25 mouse cellular contexts compared by ENCODE assay signal in genomic region chr3:30831848-30832606, GRCm38 (mm10). TPM values are rescaled to one million over a fixed set of nuclear protein-coding genes. Genes with fewer than 3 reads are reported as not detected.
A peak's percentile ranks its signal among the peaks of the same experiment; 100 is the strongest.
DNase-seq lines count a peak whose midpoint lies in the region; TF ChIP-seq lines count a peak whose summit lies in the region.
"Had no signal": no experiment of that assay in that cellular context is flagged by ENCODE, and none has a peak within 500 bp of the region (broad histone marks: within the 10 kb centered on the region; RNA-seq: fewer than 3 reads in every experiment).

No protein-coding gene starts in this region.

- no peaks in the 10 kb centered on the region for H3K27me3 ChIP-seq in myocyte (ENCODE audit: control insufficient read depth, insufficient read depth, insufficient read length)
- H3K27me3 ChIP-seq: embryonic facial prominence, embryonic 15.5 days; forebrain, embryonic 15.5 days; hindbrain, embryonic 12.5 days; kidney, embryonic 15.5 days; limb, embryonic 13.5 days; midbrain, embryonic 12.5 days; neural tube, embryonic 12.5 days had no signal

- 0 out of 2 replicates have a peak, but pooled peaks cover 3% of the 10 kb centered on the region for H3K4me1 ChIP-seq in lung, adult 2 months (ENCODE audit: control insufficient read depth, insufficient read depth, low read length)
- no peaks in the 10 kb centered on the region; the same call in 1 of the 2 replicates for H3K4me1 ChIP-seq in bone marrow, adult 2 months (ENCODE audit: control insufficient read depth, insufficient read depth, low read length)
- H3K4me1 ChIP-seq: embryonic facial prominence, embryonic 15.5 days; forebrain, embryonic 15.5 days; hindbrain, embryonic 12.5 days; kidney, embryonic 15.5 days; limb, embryonic 13.5 days; midbrain, embryonic 12.5 days; neural tube, embryonic 12.5 days had no signal

- no peak overlapping the region for H3K4me3 ChIP-seq in lung, adult 2 months (replicated peaks; ENCODE audit: extremely low read depth, low read depth, low read length)
- H3K4me3 ChIP-seq in bone marrow, adult 2 months (replicated peaks; ENCODE audit: control insufficient read depth, low read depth, low read length): no peak overlapping the region
- H3K4me3 ChIP-seq in myocyte: no peak overlapping the region
- H3K4me3 ChIP-seq: embryonic facial prominence, embryonic 15.5 days; forebrain, embryonic 15.5 days; heart, adult 2 months; hindbrain, embryonic 12.5 days; kidney, embryonic 15.5 days; limb, embryonic 13.5 days; midbrain, embryonic 12.5 days; neural tube, embryonic 12.5 days had no signal

- no peak overlapping the region for H3ac ChIP-seq in myocyte (ENCODE audit: control insufficient read depth, insufficient read length)

- 72% methylated on average over 15 of the region's 15 CpGs for WGBS in lung, adult 2 months
- whole genome bisulfite sequencing in bone marrow, adult 2 months: 44% methylated on average over 15 of the region's 15 CpGs

- peak; percentile 46 for DNase-seq in adrenal gland, postnatal 14 days
- no peak for DNase-seq in adrenal gland, postnatal 4 days (ENCODE audit: low spot score in 2 of 2)
- DNase-seq in lung, postnatal 36 days: peak; percentile 26
- DNase-seq in lung, adult 2 months: no peak
- no peak for DNase-seq in left cerebral cortex, adult 18-20 months (ENCODE audit: low spot score in 2 of 2)
- no peak for DNase-seq in ovary, adult 18-20 months (ENCODE audit: low spot score)
- DNase-seq: B cell, adult 2 months; cerebellum, adult 11-12 months; cerebellum, postnatal 25 days; gastrocnemius, postnatal 14 days; heart, adult 2 months; kidney, adult 11 months; kidney, postnatal 4 days; thymus, postnatal 25 days had no signal

- no peak for TF ChIP-seq POLR2A in lung, adult 2 months (IDR thresholded peaks at IDR 0.05; ENCODE audit: borderline replicate concordance, extremely low read depth, low read depth, low read length)
- no peak for TF ChIP-seq POLR2A in bone marrow, adult 2 months (IDR thresholded peaks at IDR 0.05; ENCODE audit: borderline replicate concordance, control insufficient read depth, low read depth, low read length)
- TF ChIP-seq POLR2A in myocyte (IDR thresholded peaks at IDR 0.05; ENCODE audit: insufficient read length, low read depth): no peak

- H3K27ac ChIP-seq in bone marrow, adult 2 months (ENCODE audit: control insufficient read depth, insufficient read depth, low read depth, low read length, poor library complexity): peak overlapping the region; percentile 52
- H3K27ac ChIP-seq: embryonic facial prominence, embryonic 15.5 days; forebrain, embryonic 15.5 days; heart, adult 2 months; hindbrain, embryonic 12.5 days; kidney, embryonic 15.5 days; limb, embryonic 13.5 days; liver, embryonic 14.5 days; midbrain, embryonic 12.5 days; neural tube, embryonic 12.5 days had no signal

- no peaks in the 10 kb centered on the region for H3K36me3 ChIP-seq in myocyte (ENCODE audit: control insufficient read depth, insufficient read depth)
- H3K36me3 ChIP-seq: embryonic facial prominence, embryonic 15.5 days; forebrain, embryonic 15.5 days; hindbrain, embryonic 12.5 days; kidney, embryonic 15.5 days; limb, embryonic 13.5 days; midbrain, embryonic 12.5 days; neural tube, embryonic 12.5 days had no signal

- no peak for TF ChIP-seq CTCF in lung, adult 2 months (IDR thresholded peaks at IDR 0.05; ENCODE audit: insufficient read depth, low read length)
- no peak for TF ChIP-seq CTCF in bone marrow, adult 2 months (IDR thresholded peaks at IDR 0.05; ENCODE audit: control insufficient read depth, insufficient read depth, low read length)

- peak overlapping the region; percentile 52 for H3K4me2 ChIP-seq in myocyte (ENCODE audit: low read depth)
- H3K4me2 ChIP-seq: embryonic facial prominence, embryonic 15.5 days; forebrain, embryonic 15.5 days; hindbrain, embryonic 12.5 days; kidney, embryonic 15.5 days; limb, embryonic 13.5 days; midbrain, embryonic 12.5 days; neural tube, embryonic 12.5 days had no signal

- H3K79me2 ChIP-seq in myocyte (ENCODE audit: control insufficient read depth, insufficient read depth): no peaks in the 10 kb centered on the region

TF ChIP-seq in myocyte, 11 proteins besides CTCF, POLR2A, EP300 and RAD21:
- TF ChIP-seq MYOG (IDR thresholded peaks at IDR 0.05; ENCODE audit: control insufficient read depth in 1 of 3, insufficient read depth in 1 of 3, insufficient read length in 2 of 3, low read depth in 2 of 3) (peak in 1 of 3 experiments; percentile 59), CEBPB (IDR thresholded peaks at IDR 0.05; ENCODE audit: insufficient read depth, poor library complexity, severe bottlenecking) (peak; percentile 65), USF1 (IDR thresholded peaks at IDR 0.05; ENCODE audit: low read depth) (no peak)

RNA-seq across cellular contexts. Expression of gene Gpr160, which starts 23.7 kb away (rescaled TPM):
- total RNA-seq in adrenal gland, postnatal 14 days (2021): 1.4 and 5.4 TPM in 2 replicates
- 1 to 10 TPM; 2.3 to 2.7 TPM for total RNA-seq in adrenal gland, postnatal 4 days (2021)
- 5.0 and 5.5 TPM in 2 replicates for polyA plus RNA-seq in lung, adult 2 months (2012; rRNA removed)
- 5.0 and 11.2 TPM in 2 replicates for polyA plus RNA-seq in bone marrow, adult 2 months (2011; ENCODE audit: insufficient read depth, insufficient read length, low replicate concordance, missing spikeins)
- polyA plus RNA-seq in myocyte (2012; fragmentation: generic; extraction: Trizol): 0.05 TPM
- under 1 TPM; 0.75 to 0.88 TPM for total RNA-seq in left cerebral cortex, adult 18-20 months (2021)
- total RNA-seq: MEL had no signal

RNA-seq across cellular contexts. Expression of gene Sec62, which starts 39.4 kb away (rescaled TPM):
- total RNA-seq in adrenal gland, postnatal 14 days (2021): 89.3 and 92.6 TPM in 2 replicates
- total RNA-seq in adrenal gland, postnatal 4 days (2021): 10 to 100 TPM; 69.8 to 74.4 TPM
- 15.3 and 22.9 TPM in 2 replicates for polyA plus RNA-seq in lung, adult 2 months (2012; rRNA removed)
- polyA plus RNA-seq in bone marrow, adult 2 months (2011; ENCODE audit: insufficient read depth, insufficient read length, low replicate concordance, missing spikeins): 60.8 and 65.8 TPM in 2 replicates
- polyA plus RNA-seq in myocyte (2012; fragmentation: generic; extraction: Trizol): 19.5 TPM
- 100 to 1,000 TPM; 106 to 110 TPM for total RNA-seq in left cerebral cortex, adult 18-20 months (2021)

Comparison
In these comparisons a context has a peak if more than half of its experiments do, and no peak if none do; other contexts are left out.
1. DNase-seq: peak in adrenal gland, postnatal 14 days (single experiment) and lung, postnatal 36 days (single experiment); none in adrenal gland, postnatal 4 days (0 of 2), lung, adult 2 months (single experiment), left cerebral cortex, adult 18-20 months (0 of 2) and ovary, adult 18-20 months (single experiment).